Mouse (Mus musculus) myocyte (in vitro differentiated cells): ENCODE results near the gene Snapin. TPM values are rescaled to one million over a fixed set of nuclear protein-coding genes. Genes with fewer than 3 reads are reported as not detected.
A peak's percentile ranks its signal among the peaks of the same experiment; 100 is the strongest.

Experiments used
- H3K27me3 ChIP-seq: one replicate; pipeline ENCODE4 v1.6.1; 2011; ENCODE audit not compliant: control insufficient read depth, insufficient read depth, insufficient read length
- H3K36me3 ChIP-seq: one replicate; pipeline ENCODE4 v1.6.1; 2011; ENCODE audit not compliant: control insufficient read depth, insufficient read depth
- H3K4me2 ChIP-seq: one replicate; pipeline ENCODE4 v1.6.1; 2011; ENCODE audit warnings: low read depth, control low read depth
- H3K4me3 ChIP-seq: one replicate; pipeline ENCODE4 v1.5.1; 2011; ENCODE audit warnings: mild to moderate bottlenecking, control low read depth, moderate library complexity
- H3K79me2 ChIP-seq: one replicate; pipeline ENCODE4 v1.6.1; 2011; ENCODE audit not compliant: control insufficient read depth, insufficient read depth
- H3ac ChIP-seq: one replicate; pipeline ENCODE4 v1.6.1; 2011; ENCODE audit not compliant: control insufficient read depth, insufficient read length
- CEBPB ChIP-seq: IDR thresholded peaks from 2 replicates; pipeline ENCODE4 v1.6.1; 2011; ENCODE audit warnings: mild to moderate bottlenecking, moderate library complexity; ENCODE audit not compliant: poor library complexity, insufficient read depth, severe bottlenecking
- E2F4 ChIP-seq: IDR thresholded peaks from one replicate; pipeline ENCODE4 v1.6.1; 2011; ENCODE audit warnings: mild to moderate bottlenecking, control low read depth, moderate library complexity; ENCODE audit not compliant: insufficient read depth
- MAX ChIP-seq: IDR thresholded peaks from one replicate; pipeline ENCODE4 v1.6.1; 2011; ENCODE audit warnings: low read depth, mild to moderate bottlenecking, control low read depth
- MYOD1 ChIP-seq, 3 experiments: IDR thresholded peaks; one replicate each; pipeline ENCODE4 v1.6.1; 2011; ENCODE audit warnings: control low read depth in 2 of 3, low read depth in 2 of 3, mild to moderate bottlenecking in 2 of 3, moderate library complexity in 1 of 3; ENCODE audit not compliant: insufficient read length in 2 of 3, control insufficient read depth in 1 of 3
- MYOG ChIP-seq, 3 experiments: IDR thresholded peaks; one replicate each; pipeline ENCODE4 v1.6.1; 2011; ENCODE audit warnings: control low read depth in 2 of 3, low read depth in 2 of 3, mild to moderate bottlenecking in 2 of 3; ENCODE audit not compliant: insufficient read length in 2 of 3, control insufficient read depth in 1 of 3, insufficient read depth in 1 of 3
- POLR2A ChIP-seq: IDR thresholded peaks from one replicate; pipeline ENCODE4 v1.6.1; 2011; ENCODE audit warnings: low read depth, mild to moderate bottlenecking, control low read depth, moderate library complexity; ENCODE audit not compliant: insufficient read length
- POLR2AphosphoS2 ChIP-seq: IDR thresholded peaks from one replicate; pipeline ENCODE4 v1.6.1; 2011; ENCODE audit warnings: low read depth, control low read depth; ENCODE audit not compliant: insufficient read length
- REST ChIP-seq: IDR thresholded peaks from one replicate; pipeline ENCODE4 v1.6.1; 2011; ENCODE audit warnings: mild to moderate bottlenecking, control low read depth, moderate library complexity; ENCODE audit not compliant: insufficient read depth, insufficient read length
- SRF ChIP-seq: IDR thresholded peaks from one replicate; pipeline ENCODE4 v1.6.1; 2011; ENCODE audit warnings: low read depth; ENCODE audit not compliant: control insufficient read depth, insufficient read length
- TCF12 ChIP-seq: IDR thresholded peaks from one replicate; pipeline ENCODE4 v1.6.1; 2011; ENCODE audit warnings: mild to moderate bottlenecking, control low read depth; ENCODE audit not compliant: poor library complexity, insufficient read depth, severe bottlenecking
- TCF3 ChIP-seq: IDR thresholded peaks from one replicate; pipeline ENCODE4 v1.6.1; 2011; ENCODE audit warnings: low read depth, control low read depth; ENCODE audit not compliant: insufficient read length
- USF1 ChIP-seq: IDR thresholded peaks from one replicate; pipeline ENCODE4 v1.6.1; 2011; ENCODE audit warnings: low read depth, mild to moderate bottlenecking, control low read depth, moderate library complexity
- polyA plus RNA-seq: library from polyadenylated mRNA; unstranded; fragments of >200 nt; fragmentation: generic; extraction: Trizol; gene quantifications from one replicate; pipeline ENCODE4 v1.2.1, GENCODE M21; 2012; ENCODE audit warnings: missing spikeins

The Snapin gene
- polyA plus RNA-seq, 1 experiment: 33.7 TPM

- H3K4me2 ChIP-seq: no peak overlapping the region
- no peak overlapping the region for H3ac ChIP-seq
- no peak overlapping the region for H3K4me3 ChIP-seq
- no peaks in the 10 kb centered on the region for H3K27me3 ChIP-seq
- H3K36me3 ChIP-seq: no peaks in the 10 kb centered on the region
- no peak for TF ChIP-seq MYOD1 (IDR thresholded peaks at IDR 0.05; ENCODE audit: control insufficient read depth in 1 of 3, insufficient read length in 2 of 3, low read depth in 2 of 3)
- no peak for TF ChIP-seq MYOG (IDR thresholded peaks at IDR 0.05; ENCODE audit: control insufficient read depth in 1 of 3, insufficient read depth in 1 of 3, insufficient read length in 2 of 3, low read depth in 2 of 3)
- TF ChIP-seq E2F4: no peak
- TF ChIP-seq SRF: no peak
- TF ChIP-seq MAX: no peak
- TF ChIP-seq REST: no peak
- TF ChIP-seq CEBPB: no peak
- no peak for TF ChIP-seq TCF3
- TF ChIP-seq TCF12: no peak
- H3K79me2 ChIP-seq: no peaks in the 10 kb centered on the region
Observed at GRCm38 (mm10) chr3:90527291-90527873, 36.5 kb upstream of the Snapin start.

DNA sequence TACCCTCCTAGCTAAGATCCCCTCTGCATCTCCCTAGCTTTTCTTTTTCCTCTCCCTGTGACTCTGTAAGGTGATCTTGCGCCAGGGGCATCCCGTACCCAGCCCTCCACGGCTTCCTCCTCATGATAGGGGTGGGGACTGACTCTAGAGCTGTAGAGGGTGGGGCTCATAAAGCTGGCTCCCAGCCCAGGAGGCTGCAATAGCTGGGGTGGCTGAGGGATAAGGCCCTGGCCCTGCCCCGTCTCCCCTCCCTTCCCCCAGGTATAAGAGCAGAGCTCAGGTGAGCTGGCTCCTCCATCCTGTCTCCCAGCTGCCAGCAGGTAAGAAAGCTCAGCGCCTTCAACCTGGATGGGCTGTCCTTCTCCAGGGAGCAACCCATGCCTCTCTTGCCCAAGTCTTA lies 35.7 kb upstream of the Snapin start, which contains the start of gene S100a14:
S100a14 (plus strand) TSS at position 277 of the 400 bp plus-strand sequence.
- TF ChIP-seq TCF3 (no peak), E2F4 (no peak), POLR2A (no peak)
- Histone ChIP-seq H3K27me3 (no peaks in the 10 kb centered on the region), H3K4me3 (no peak within 1 kb of the TSS), H3K4me2 (peak within 1 kb of the TSS; percentile 44), H3K36me3 (no peaks in the 10 kb centered on the region), H3K79me2 (no peaks in the 10 kb centered on the region), H3ac (no peak within 1 kb of the TSS)

DNA sequence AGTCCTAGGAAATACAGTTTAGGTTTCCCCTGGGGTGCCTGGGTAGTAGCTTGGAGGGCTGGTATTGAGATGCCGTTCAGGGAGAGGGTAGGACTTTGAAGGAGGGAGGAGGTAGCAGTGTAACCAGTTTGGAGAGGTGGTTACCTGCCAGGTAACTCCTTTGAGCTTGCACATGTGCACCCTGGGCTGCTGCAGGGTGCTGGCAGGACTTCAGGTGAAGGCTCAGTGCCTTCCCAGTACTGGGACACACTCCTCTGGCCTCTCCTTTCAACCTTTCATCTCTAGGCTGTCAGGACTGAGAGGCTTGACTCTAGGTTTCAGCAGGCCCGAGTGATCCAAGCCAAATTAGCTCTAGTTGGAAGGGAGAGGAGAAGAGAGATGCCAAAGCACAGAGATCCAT lies 35.2 kb upstream of the Snapin start:
- Histone ChIP-seq H3K4me2 (peak overlapping the region; percentile 44), H3K27me3 (no peaks in the 10 kb centered on the region), H3K36me3 (no peaks in the 10 kb centered on the region), H3K79me2 (no peaks in the 10 kb centered on the region), H3ac (no peak overlapping the region), H3K4me3 (no peak overlapping the region)
- TF ChIP-seq E2F4 (no peak), SRF (no peak), POLR2AphosphoS2 (no peak), USF1 (no peak), MYOD1 (IDR thresholded peaks at IDR 0.05; ENCODE audit: control insufficient read depth in 1 of 3, insufficient read length in 2 of 3, low read depth in 2 of 3) (no peak), TCF3 (no peak), TCF12 (no peak), MYOG (IDR thresholded peaks at IDR 0.05; ENCODE audit: control insufficient read depth in 1 of 3, insufficient read depth in 1 of 3, insufficient read length in 2 of 3, low read depth in 2 of 3) (no peak), REST (no peak), MAX (no peak), CEBPB (no peak), POLR2A (no peak)

GRCm38 (mm10) chr3:90525421-90525820 lies 34.6 kb upstream of the Snapin start:
- TF ChIP-seq POLR2AphosphoS2 (peak; percentile 40), REST (no peak), TCF12 (no peak), E2F4 (no peak), CEBPB (0 out of 2 replicates have a peak, but pooled peaks have one; percentile 6), SRF (no peak), MAX (no peak)
- H3K4me2 ChIP-seq: peak overlapping the region; percentile 44
- H3K27me3 ChIP-seq: no peaks in the 10 kb centered on the region
- H3K4me3 ChIP-seq: no peak overlapping the region
- no peaks in the 10 kb centered on the region for H3K36me3 ChIP-seq
- H3K79me2 ChIP-seq: no peaks in the 10 kb centered on the region
- no peak overlapping the region for H3ac ChIP-seq

DNA sequence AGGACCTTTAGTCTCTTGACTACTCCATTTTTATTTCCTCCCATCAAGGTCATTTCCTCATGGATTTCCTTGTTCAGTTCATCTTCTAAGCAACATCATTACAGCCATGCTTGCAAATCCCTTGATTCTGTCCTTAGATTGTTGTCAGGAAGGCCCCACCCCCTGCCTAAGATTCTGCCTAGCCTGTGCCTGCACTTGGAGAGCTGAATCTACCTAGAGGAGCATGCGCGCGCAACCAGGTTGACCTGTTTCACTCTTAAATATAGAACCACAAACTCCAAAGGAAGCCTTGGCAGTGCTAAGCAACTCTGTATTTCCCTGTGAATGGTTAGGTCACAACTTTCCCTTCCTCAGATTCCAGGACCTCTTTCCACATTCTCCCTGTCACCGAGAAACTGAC lies 26.9 kb upstream of the Snapin start:
- no peak overlapping the region for H3ac ChIP-seq
- TF ChIP-seq MAX: no peak
- TF ChIP-seq TCF3: no peak
- TF ChIP-seq CEBPB: no peak
- TF ChIP-seq USF1: no peak
- TF ChIP-seq SRF: no peak
- no peak for TF ChIP-seq POLR2A
- no peak for TF ChIP-seq E2F4
- no peak for TF ChIP-seq POLR2AphosphoS2
- TF ChIP-seq REST: no peak
- TF ChIP-seq MYOD1 (IDR thresholded peaks at IDR 0.05; ENCODE audit: control insufficient read depth in 1 of 3, insufficient read length in 2 of 3, low read depth in 2 of 3): no peak
- no peak for TF ChIP-seq MYOG (IDR thresholded peaks at IDR 0.05; ENCODE audit: control insufficient read depth in 1 of 3, insufficient read depth in 1 of 3, insufficient read length in 2 of 3, low read depth in 2 of 3)
- TF ChIP-seq TCF12: no peak
- no peaks in the 10 kb centered on the region for H3K27me3 ChIP-seq
- H3K4me2 ChIP-seq: no peak overlapping the region
- no peaks in the 10 kb centered on the region for H3K79me2 ChIP-seq
- no peak overlapping the region for H3K4me3 ChIP-seq
- no peaks in the 10 kb centered on the region for H3K36me3 ChIP-seq
